Mouse (Mus musculus): Measurements from ENCODE around the gene Ubb.
"Not testable (repeated sequence)": the region's sequence is repeated elsewhere in the genome, so short reads cannot be mapped to it uniquely, and the experiment has no call there.

Ubb gene

GRCm38 (mm10) chr11:62550727-62551225, at the start of gene Ubb:
Gene Ubb, plus strand, starts transcription at chr11:62551171.
- DNase-seq (ENCODE audit: low read depth), result peak; percentile 100

DNA sequence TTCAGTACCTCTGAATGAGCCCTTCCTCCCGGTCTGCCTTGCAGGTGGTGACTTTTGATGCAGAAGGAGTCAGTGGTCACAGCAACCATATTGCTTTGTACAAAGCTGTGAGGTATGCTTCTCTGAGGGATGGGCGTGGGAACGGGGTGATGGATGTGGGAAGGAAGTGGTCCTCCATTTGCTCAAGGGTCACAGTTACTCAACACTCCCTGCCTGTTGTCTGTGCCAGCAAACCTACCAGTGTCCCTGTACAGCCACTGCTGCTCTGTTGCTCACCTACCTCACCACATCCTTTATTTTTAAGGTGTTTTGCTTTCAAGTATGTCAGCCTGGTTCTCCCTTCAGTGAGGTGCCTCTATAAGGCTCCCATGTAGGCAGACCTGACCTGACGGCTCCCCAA, 43.3 kb upstream of the Ubb start:
- peak; percentile 75 for DNase-seq (ENCODE audit: low read depth)

- DNase-seq (ENCODE audit: low read depth), result not testable (repeated sequence)
Measured at GRCm38 (mm10) chr11:62508365-62508764, 42.6 kb upstream of the Ubb start.

GRCm38 (mm10) chr11:62508816-62509215, 42.2 kb upstream of the Ubb start:
- not testable (repeated sequence) for DNase-seq (ENCODE audit: low read depth)

- no peak for DNase-seq (ENCODE audit: low read depth)
Measured at GRCm38 (mm10) chr11:62509571-62509970, 41.4 kb upstream of the Ubb start.

DNA sequence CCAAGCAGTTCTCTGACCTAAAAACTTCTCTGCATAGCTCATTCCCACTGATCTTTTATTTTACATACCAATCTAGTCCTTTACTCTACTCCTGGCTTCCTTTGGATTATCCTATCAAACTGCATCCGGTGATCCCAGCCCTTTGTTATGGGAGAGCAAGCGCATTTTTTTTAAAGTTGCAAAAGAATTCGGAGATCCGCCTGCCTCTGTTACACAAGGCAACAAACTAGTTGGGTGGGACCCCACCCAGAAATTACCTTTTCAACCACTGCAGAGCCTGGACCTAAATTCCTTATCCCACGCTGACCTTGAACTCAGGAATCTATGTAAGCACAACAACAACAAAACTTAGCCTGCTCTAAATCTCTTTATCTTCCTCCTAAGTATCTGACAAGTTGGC, 40.0 kb upstream of the Ubb start:
- no peak for DNase-seq (ENCODE audit: low read depth)

DNA sequence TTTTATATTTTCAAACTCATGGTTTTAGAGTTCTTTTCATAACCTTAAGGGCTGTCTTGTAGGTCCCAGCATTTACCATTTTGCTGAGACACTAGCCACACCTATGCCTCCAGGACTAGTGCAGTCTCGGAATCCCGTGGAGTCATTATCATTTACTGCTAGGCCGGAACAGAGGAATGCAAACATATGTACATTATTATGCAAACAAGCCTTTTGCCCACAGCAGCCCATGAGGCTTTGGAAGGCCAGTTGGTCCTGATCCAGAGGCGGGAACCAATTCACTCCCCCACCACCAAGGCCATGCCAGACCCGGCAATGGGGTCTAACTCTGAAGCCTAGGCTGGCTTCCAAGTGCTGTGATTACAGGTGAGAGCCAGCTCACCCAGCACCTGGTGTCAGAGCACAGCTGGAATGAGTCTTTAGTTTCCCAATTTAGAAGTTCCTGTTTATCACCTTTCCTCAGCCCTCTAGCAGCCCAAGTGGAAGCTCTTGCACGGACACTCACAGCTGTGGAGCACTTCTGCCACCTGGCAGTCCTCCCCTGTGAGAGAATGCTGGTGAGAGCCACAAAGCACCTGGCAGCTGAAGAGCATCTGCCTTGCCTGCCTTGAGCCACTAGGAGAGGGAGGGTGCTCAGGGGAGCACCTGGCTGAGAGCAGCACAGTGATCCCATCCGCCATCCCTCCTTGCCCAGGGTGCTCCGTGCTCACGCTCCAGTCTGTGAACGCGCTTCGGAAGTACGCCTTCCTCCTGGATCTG, 39.3 kb upstream of the Ubb start:
- DNase-seq (ENCODE audit: low read depth), result no peak

- DNase-seq (ENCODE audit: low read depth), result no peak
Measured at GRCm38 (mm10) chr11:62512529-62513080, 38.4 kb upstream of the Ubb start.

GRCm38 (mm10) chr11:62513311-62513710, 37.7 kb upstream of the Ubb start:
- DNase-seq (ENCODE audit: low read depth), result no peak

DNA sequence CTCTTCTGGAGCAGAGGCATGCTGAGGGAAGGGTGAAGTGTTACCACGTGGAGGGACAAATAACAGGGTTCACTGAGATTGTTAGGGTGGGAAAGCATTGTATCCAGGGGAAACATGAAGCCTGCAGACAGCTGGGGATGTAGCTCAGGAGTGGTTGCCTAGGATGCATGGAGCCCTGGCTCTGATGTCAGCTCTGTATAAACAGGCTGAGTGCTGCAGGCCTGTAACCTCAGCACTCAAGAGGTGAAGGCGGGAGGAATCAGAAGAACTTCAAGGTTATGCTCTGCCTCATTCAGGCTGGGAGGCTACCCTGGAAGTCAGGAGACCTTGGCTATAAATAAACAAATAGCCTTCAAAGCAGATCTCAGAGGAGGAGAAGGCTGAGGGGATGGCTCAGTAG, 32.0 kb upstream of the Ubb start:
- no peak for DNase-seq (ENCODE audit: low read depth)

GRCm38 (mm10) chr11:62522283-62522682, 28.7 kb upstream of the Ubb start:
- no peak for DNase-seq (ENCODE audit: low read depth)

GRCm38 (mm10) chr11:62537089-62537488, 13.9 kb upstream of the Ubb start:
- DNase-seq (ENCODE audit: low read depth), result no peak

DNA sequence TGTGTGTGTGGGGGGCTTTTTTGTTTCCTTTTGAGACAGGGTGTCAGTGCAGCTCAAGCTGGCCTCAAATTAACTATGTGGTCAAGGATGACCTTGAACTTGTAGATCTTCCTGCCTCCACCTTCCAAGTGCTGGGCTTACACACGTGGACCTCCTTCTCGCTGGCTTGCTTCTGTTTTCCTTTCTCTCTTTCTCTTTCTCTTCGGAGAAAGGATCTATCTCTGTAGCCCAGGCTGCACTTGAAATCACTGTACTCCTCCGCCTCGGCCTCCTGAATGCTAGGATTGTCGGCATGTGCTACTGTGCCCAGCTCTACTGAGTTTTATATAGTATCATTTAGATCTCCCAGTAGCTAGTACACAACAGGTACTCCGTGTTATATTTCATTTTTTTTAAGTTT, 13.4 kb upstream of the Ubb start:
- DNase-seq (ENCODE audit: low read depth), result no peak

GRCm38 (mm10) chr11:62538321-62539088, 12.5 kb upstream of the Ubb start:
- DNase-seq (ENCODE audit: low read depth), result peak; percentile 56

DNA sequence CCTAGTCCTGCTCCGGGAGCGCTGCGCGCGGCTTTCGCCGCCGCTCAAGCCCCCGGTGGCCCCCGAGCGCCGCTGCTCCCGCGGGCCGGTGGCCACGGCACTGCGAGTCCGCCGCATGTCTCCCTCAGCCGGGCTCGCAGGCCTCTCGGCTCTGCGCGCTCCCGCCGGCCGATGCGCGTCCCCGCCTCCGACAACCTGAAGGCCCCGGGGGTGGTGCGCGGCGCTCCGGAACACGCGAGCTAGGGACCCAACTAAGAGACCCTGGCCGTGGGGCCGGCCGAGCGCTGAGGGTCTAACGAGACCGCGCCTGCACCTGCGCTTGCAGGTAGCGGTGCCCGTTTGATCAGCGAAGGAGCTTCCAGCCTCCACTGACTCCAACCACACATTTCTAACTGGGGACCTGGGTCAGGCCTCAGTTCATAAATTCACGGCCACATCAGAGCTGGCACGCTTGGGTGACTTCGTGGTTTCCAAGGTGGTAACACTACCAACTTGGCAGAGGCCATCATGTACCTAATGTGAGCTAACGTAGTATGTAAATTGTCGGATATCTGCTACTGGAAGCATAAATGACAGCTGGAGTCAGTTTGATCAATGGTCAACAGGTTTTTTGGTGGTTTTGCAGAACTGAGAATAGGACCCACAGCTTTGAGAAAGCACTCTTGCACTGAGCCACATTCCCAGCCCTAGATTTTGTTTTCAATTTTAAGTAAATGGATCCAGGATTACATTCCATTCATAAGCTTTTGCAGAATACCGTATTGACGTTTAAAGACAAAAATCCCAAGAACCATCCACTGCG, 11.7 kb upstream of the Ubb start, which contains the start of gene Cenpv:
Gene Cenpv (minus strand): TSS at position 173 of the 802 bp plus-strand sequence.
- peak; percentile 74 for DNase-seq (ENCODE audit: low read depth)

- DNase-seq (ENCODE audit: low read depth), result no peak
Measured at GRCm38 (mm10) chr11:62540167-62540566, 10.8 kb upstream of the Ubb start.

- DNase-seq (ENCODE audit: low read depth), result no peak
Measured at GRCm38 (mm10) chr11:62540969-62541368, 10.0 kb upstream of the Ubb start.

DNA sequence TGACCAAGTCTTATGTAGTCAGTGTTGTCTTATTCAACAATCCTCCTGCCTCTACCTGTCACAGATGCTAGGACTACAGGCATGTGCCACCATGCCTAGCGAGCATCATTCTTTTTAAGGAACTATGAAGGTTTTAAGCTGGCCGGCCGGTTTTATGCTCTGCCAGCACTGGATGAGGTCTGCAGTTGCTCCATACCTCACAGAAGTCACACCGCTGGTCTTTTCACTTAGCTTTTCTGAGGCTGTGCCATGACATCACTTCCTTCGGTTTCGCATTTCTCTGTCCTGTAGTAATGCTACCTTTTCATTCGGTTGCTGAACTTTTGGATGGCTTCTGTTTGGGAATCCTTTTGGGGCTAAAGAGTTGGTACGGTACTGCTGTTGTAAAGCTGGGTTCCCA, 9.4 kb upstream of the Ubb start:
- DNase-seq (ENCODE audit: low read depth), result no peak

- no peak for DNase-seq (ENCODE audit: low read depth)
Measured at GRCm38 (mm10) chr11:62543991-62544390, 7.0 kb upstream of the Ubb start.

GRCm38 (mm10) chr11:62549782-62550181, 1.2 kb upstream of the Ubb start:
- DNase-seq (ENCODE audit: low read depth), result peak; percentile 68

- DNase-seq (ENCODE audit: low read depth), result peak; percentile 71
Measured at GRCm38 (mm10) chr11:62550227-62550685, 715 bp upstream of the Ubb start.
